Mouse (Mus musculus) embryonic facial prominence, embryonic 13.5 days (tissue): Measurements from ENCODE around the gene Vps53. TPM values are rescaled to one million over a fixed set of nuclear protein-coding genes. Genes with fewer than 3 reads are reported as not detected.

Source experiments
- ATAC-seq: fragments of 200-750 bp; cut with Nextera tagmentation; 2 replicates; pipeline ENCODE4 v1.8.0; 2017; ENCODE audit warnings: low read depth; ENCODE audit not compliant: insufficient number of reproducible peaks, insufficient read depth, low FRiP score, low TSS enrichment
- H3K27ac ChIP-seq: fragments of 300-500 bp; sonication (generic); 2 replicates; pipeline ENCODE4 v1.5.1; 2015; ENCODE audit warnings: moderate library complexity, mild to moderate bottlenecking, inconsistent platforms
- H3K27me3 ChIP-seq: fragments of 300-500 bp; sonication (generic); 2 replicates; pipeline ENCODE4 v1.6.1; 2015; ENCODE audit warnings: mild to moderate bottlenecking, inconsistent platforms
- H3K36me3 ChIP-seq: fragments of 300-500 bp; sonication (generic); 2 replicates; pipeline ENCODE4 v1.6.1; 2015; ENCODE audit warnings: mild to moderate bottlenecking, inconsistent platforms
- H3K4me1 ChIP-seq: fragments of 300-500 bp; sonication (generic); 2 replicates; pipeline ENCODE4 v1.6.1; 2015; ENCODE audit warnings: inconsistent platforms
- H3K4me2 ChIP-seq: fragments of 300-500 bp; sonication (generic); 2 replicates; pipeline ENCODE4 v1.6.1; 2015; ENCODE audit warnings: moderate library complexity, mild to moderate bottlenecking, inconsistent platforms
- H3K4me3 ChIP-seq: fragments of 300-500 bp; sonication (generic); 2 replicates; pipeline ENCODE4 v1.5.1; 2015; ENCODE audit warnings: mild to moderate bottlenecking, inconsistent platforms
- H3K9ac ChIP-seq: fragments of 300-500 bp; sonication (generic); 2 replicates; pipeline ENCODE4 v1.6.1; 2015; ENCODE audit warnings: mild to moderate bottlenecking, inconsistent platforms
- H3K9me3 ChIP-seq: fragments of 300-500 bp; sonication (generic); 2 replicates; pipeline ENCODE4 v1.6.1; 2016; ENCODE audit warnings: inconsistent platforms
- WGBS: fragments of 180-500 bp; shearing (Covaris S2); methylation state at CpG from one replicate; pipeline ENCODE4 v1.1.7; 2015; ENCODE audit warnings: mixed read lengths; 5-methylcytosine and 5-hydroxymethylcytosine counted together
- polyA plus RNA-seq: library from polyadenylated mRNA; unstranded; fragments of >200 nt; fragmentation: Nextera tagmentation; extraction: Ambion mirVana; gene quantifications from 2 replicates; pipeline ENCODE4 v1.2.1, GENCODE M21; 2015

Gene Vps53
- polyA plus RNA-seq, 1 experiment from 2014 or later, result 38.5 TPM

DNA sequence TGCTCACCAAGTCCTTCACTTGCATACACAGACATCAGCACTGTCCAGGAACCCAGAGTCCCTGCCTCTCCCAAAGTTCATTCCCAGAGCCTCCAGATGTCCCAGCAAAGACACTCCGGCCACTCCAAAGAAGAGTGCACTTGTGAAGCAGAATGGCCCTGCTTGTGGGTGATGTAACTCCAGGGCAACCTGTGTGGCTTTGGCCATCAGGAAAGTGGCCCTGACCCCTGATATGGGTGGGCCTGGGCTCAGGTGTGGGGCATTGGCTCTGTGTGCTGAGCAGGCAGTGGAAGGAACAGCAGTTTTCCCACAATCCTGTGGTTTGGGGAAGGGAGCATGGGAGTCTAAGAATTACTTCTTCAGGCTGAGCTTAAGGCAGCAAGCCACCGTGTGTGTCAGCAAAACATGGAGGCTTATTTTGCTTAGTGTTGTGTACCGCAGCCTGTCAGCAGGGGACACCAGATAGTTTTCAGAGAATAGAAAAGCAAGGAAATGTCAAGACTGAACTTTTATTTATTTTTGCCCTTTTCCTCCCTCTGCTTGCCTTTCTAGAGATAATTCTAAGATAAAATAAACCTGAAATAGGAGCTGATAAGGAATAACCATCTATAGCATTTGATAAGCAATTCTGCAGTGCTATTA, 178.1 kb downstream of the Vps53 start:
- ATAC-seq, result no peak
- Histone ChIP-seq H3K9me3 (no peaks in the 10 kb centered on the region), H3K4me3 (no peak overlapping the region), H3K27me3 (peaks cover 27% of the 10 kb centered on the region), H3K27ac (no peak overlapping the region), H3K4me1 (peaks cover 11% of the 10 kb centered on the region), H3K4me2 (no peak overlapping the region), H3K9ac (no peak overlapping the region), H3K36me3 (no peaks in the 10 kb centered on the region)
- WGBS, result 41% methylated on average over 3 of the region's 3 CpGs

DNA sequence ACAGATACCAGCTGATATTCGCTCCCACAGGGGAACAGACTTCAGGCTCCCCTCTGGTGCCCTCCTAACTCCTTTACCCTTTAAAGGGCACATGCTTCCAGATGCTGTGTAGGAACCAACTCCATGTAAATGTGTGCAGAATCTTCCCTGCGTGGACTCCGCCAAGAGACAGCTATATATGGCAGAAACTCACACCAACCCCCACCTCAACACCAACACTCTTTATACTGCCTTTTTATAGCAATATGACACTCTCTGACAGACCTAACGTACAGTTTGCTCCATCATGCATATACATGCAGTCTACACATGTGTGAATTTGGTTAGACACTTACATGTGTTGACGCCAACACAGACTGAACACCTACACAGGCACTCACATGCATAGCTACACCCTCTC, 178.7 kb downstream of the Vps53 start:
- Histone ChIP-seq H3K36me3 (no peaks in the 10 kb centered on the region), H3K4me2 (no peak overlapping the region), H3K27ac (no peak overlapping the region), H3K27me3 (peaks cover 27% of the 10 kb centered on the region), H3K9ac (no peak overlapping the region), H3K4me1 (peaks cover 11% of the 10 kb centered on the region), H3K9me3 (no peaks in the 10 kb centered on the region), H3K4me3 (no peak overlapping the region)
- no peak for ATAC-seq
- WGBS, result 81% methylated on average over 5 of the region's 5 CpGs

DNA sequence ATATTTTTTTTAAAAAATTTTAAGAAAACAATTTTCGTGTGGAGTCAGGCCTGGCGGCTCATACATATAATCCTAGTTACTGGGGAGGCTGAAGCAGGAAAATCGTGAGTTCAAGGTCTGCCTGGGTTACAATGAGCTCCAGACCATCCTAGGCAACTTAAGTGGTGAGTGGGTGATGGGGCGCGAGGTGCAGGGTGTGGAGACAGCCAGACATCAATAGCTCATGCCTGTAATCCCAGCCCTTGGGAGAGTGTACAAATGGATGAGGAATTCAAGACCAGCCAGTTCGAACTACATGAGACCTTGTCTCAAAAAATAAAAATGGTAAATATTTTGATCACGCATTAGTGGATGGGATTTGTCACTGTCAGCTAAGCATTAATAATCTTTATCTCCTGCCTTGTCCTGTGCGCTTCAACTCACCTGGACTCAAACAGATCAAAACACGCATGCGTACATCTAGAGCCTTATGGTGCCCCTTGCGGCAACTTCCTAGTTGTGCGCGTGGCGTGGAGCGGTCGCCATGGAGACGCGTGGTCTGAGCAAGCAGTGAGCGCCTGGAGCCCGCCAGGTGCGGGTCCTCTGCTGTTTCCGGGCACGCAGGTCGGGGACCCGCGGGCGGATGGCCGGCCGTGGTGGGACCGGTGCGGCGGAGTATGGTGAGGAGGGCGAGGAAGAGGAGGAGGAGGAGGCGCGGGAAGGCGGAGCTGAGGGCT, 179.8 kb downstream of the Vps53 start, which contains the start of gene 1700016K19Rik:
1700016K19Rik (plus strand) TSS at position 473 of the 716 bp plus-strand sequence.
- Histone ChIP-seq H3K4me2 (peak within 1 kb of the TSS; percentile 84), H3K4me3 (peak within 1 kb of the TSS; percentile 56), H3K4me1 (peaks cover 11% of the 10 kb centered on the region), H3K9me3 (no peaks in the 10 kb centered on the region), H3K27me3 (peaks cover 27% of the 10 kb centered on the region), H3K36me3 (no peaks in the 10 kb centered on the region), H3K9ac (peak within 1 kb of the TSS; percentile 67), H3K27ac (no peak within 1 kb of the TSS)
- no peak for ATAC-seq
- WGBS, result 11% methylated on average over 35 of the region's 36 CpGs

Other genes starting within 250 kb of the Vps53 start
- gene Rph3al, start 241.2 kb downstream of the Vps53 start, polyA plus RNA-seq, result 2.6 and 3.2 TPM in 2 replicates
- gene 1700016K19Rik, start 179.7 kb downstream of the Vps53 start, polyA plus RNA-seq, result 0.76 and 0.88 TPM in 2 replicates
- gene Rflnb, start 151.9 kb downstream of the Vps53 start, polyA plus RNA-seq, result 54.0 and 55.8 TPM in 2 replicates
- 20.7 and 20.8 TPM in 2 replicates for gene Fam57a, start within 50 bp of the Vps53 start, polyA plus RNA-seq
- gene Dbil5, start 38.0 kb upstream of the Vps53 start, polyA plus RNA-seq, result 0.65 TPM in 1 of 2 replicates, not detected in the other
- gene Gemin4, start 38.0 kb upstream of the Vps53 start, polyA plus RNA-seq, result 27.3 and 33.8 TPM in 2 replicates
- gene Mrm3, start 64.1 kb upstream of the Vps53 start, polyA plus RNA-seq, result 24.9 and 25.2 TPM in 2 replicates
- gene Glod4, start 64.1 kb upstream of the Vps53 start, polyA plus RNA-seq, result 126 and 138 TPM in 2 replicates
- gene Nxn, start 219.5 kb upstream of the Vps53 start, polyA plus RNA-seq, result 76.8 and 77.6 TPM in 2 replicates
- 111 and 130 TPM in 2 replicates for gene Timm22, start 227.3 kb upstream of the Vps53 start, polyA plus RNA-seq